Mouse (Mus musculus): Measurements from ENCODE around the gene Lrrc9. TPM values are rescaled to one million over a fixed set of nuclear protein-coding genes. Genes with fewer than 3 reads are reported as not detected.

The Lrrc9 gene
- total and polyA plus RNA-seq, 3 experiments: not detected

DNA sequence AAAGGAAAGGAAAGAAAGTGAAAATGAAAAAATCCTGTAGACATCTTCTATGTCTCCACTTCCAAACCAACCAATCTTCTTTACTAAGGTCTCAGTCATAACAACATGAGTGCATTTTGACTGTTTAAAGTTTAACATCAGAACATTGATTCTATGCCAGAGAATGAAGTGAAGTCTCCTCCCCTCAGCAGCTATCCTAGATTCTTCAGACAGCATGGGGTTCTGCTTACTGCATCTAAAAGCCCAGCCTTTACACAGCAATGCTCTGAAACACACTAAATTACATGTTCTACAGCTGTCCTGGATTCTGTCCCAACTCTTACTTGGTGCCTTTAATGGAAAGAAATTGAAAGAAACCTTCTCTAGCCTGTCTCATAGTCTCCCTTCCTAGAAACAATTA, 43.2 kb downstream of the Lrrc9 start:
- H3K36me3 ChIP-seq (ENCODE audit: control insufficient read depth in 1 of 2, insufficient read depth in 2 of 2, low read length in 2 of 2): no peaks in the 10 kb centered on the region
- H3K4me1 ChIP-seq (ENCODE audit: control insufficient read depth in 1 of 2, insufficient read depth in 2 of 2, low read length in 2 of 2): no peaks in the 10 kb centered on the region
- H3K9me3 ChIP-seq (replicated peaks; ENCODE audit: insufficient read depth, low read length): no peaks in the 10 kb centered on the region
- H3K27me3 ChIP-seq (ENCODE audit: control insufficient read depth in 1 of 2, insufficient read depth in 2 of 2, low read length in 2 of 2): peaks cover 0 to 4% of the 10 kb centered on the region in 2 experiments; a peak in 2 of 4 replicates
- DNase-seq (ENCODE audit: low read depth, low spot score): no peak
- H3K79me2 ChIP-seq (ENCODE audit: control insufficient read depth, insufficient read depth, low read length, poor library complexity): no peaks in the 10 kb centered on the region
- no peak overlapping the region for H3K4me3 ChIP-seq (ENCODE audit: control insufficient read depth in 1 of 2, insufficient read depth in 1 of 2, low read depth in 2 of 2, low read length in 2 of 2)
- no peak overlapping the region for H3K9ac ChIP-seq (ENCODE audit: control insufficient read depth, low read depth, low read length, poor library complexity, severe bottlenecking)
- no peak for TF ChIP-seq RAD21 (IDR thresholded peaks at IDR 0.05; ENCODE audit: low read depth, low read length)
- TF ChIP-seq TCF12 (IDR thresholded peaks at IDR 0.05; ENCODE audit: low read depth, low read length): no peak
- TF ChIP-seq JUND (IDR thresholded peaks at IDR 0.05; ENCODE audit: low read depth, low read length): no peak
- TF ChIP-seq BHLHE40 (IDR thresholded peaks at IDR 0.05; ENCODE audit: borderline replicate concordance, low read depth, low read length): no peak
- no peak for TF ChIP-seq CHD1 (IDR thresholded peaks at IDR 0.05; ENCODE audit: low read depth, low read length)
- no peak for TF ChIP-seq POLR2A (IDR thresholded peaks at IDR 0.05; ENCODE audit: control insufficient read depth in 1 of 2, insufficient read depth in 1 of 2, low read depth in 1 of 2, low read length in 2 of 2, poor library complexity in 1 of 2)
- TF ChIP-seq MYC (IDR thresholded peaks at IDR 0.05; ENCODE audit: low read depth, low read length): no peak
- no peak for TF ChIP-seq HCFC1 (IDR thresholded peaks at IDR 0.05; ENCODE audit: low read depth, low read length)
- TF ChIP-seq POLR2AphosphoS5 (IDR thresholded peaks at IDR 0.05; ENCODE audit: borderline replicate concordance, low read depth, low read length): no peak
- no peak for TF ChIP-seq ELF1 (IDR thresholded peaks at IDR 0.05; ENCODE audit: low read depth, low read length)
- H3K27ac ChIP-seq (ENCODE audit: control insufficient read depth, low read depth, low read length): no peak overlapping the region

DNA sequence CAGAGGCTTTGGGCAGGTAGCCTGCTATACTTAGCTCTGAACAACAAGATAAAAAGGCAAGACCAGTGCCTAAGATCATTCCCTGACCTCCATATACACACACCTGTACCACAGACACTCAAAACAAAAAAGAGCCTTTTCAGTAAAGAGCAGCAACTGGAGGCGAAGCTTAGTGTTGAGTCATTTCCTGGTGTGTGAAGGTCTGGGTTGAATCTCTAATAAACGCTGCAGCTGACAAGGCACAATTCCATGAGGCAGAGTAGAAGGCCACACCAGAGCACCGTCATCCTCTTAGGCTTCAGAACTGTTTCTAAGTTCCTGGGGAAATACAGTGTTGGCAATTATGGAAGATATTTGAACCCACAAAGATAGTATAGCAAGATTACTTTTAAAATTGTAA, 45.8 kb downstream of the Lrrc9 start:
- H3K36me3 ChIP-seq (ENCODE audit: control insufficient read depth in 1 of 2, insufficient read depth in 2 of 2, low read length in 2 of 2): no peaks in the 10 kb centered on the region
- no peak for DNase-seq (ENCODE audit: low read depth, low spot score)
- no peak overlapping the region for H3K9ac ChIP-seq (ENCODE audit: control insufficient read depth, low read depth, low read length, poor library complexity, severe bottlenecking)
- no peaks in the 10 kb centered on the region for H3K9me3 ChIP-seq (replicated peaks; ENCODE audit: insufficient read depth, low read length)
- no peaks in the 10 kb centered on the region for H3K27me3 ChIP-seq (ENCODE audit: control insufficient read depth in 1 of 2, insufficient read depth in 2 of 2, low read length in 2 of 2)
- no peak overlapping the region for H3K27ac ChIP-seq (ENCODE audit: control insufficient read depth, low read depth, low read length)
- no peaks in the 10 kb centered on the region for H3K4me1 ChIP-seq (ENCODE audit: control insufficient read depth in 1 of 2, insufficient read depth in 2 of 2, low read length in 2 of 2)
- TF ChIP-seq MAFK (IDR thresholded peaks at IDR 0.05; ENCODE audit: borderline replicate concordance, low read depth, low read length): no peak
- TF ChIP-seq BHLHE40 (IDR thresholded peaks at IDR 0.05; ENCODE audit: borderline replicate concordance, low read depth, low read length): no peak
- no peak for TF ChIP-seq MYC (IDR thresholded peaks at IDR 0.05; ENCODE audit: low read depth, low read length)
- no peak for TF ChIP-seq JUND (IDR thresholded peaks at IDR 0.05; ENCODE audit: low read depth, low read length)
- TF ChIP-seq MAZ (IDR thresholded peaks at IDR 0.05; ENCODE audit: low read depth, low read length): no peak
- no peak for TF ChIP-seq MXI1 (IDR thresholded peaks at IDR 0.05; ENCODE audit: low read depth, low read length)
- TF ChIP-seq SMC3 (IDR thresholded peaks at IDR 0.05; ENCODE audit: low read depth, low read length): no peak
- TF ChIP-seq USF1 (IDR thresholded peaks at IDR 0.05; ENCODE audit: low read depth, low read length): no peak
- no peak for TF ChIP-seq GABPA (IDR thresholded peaks at IDR 0.05; ENCODE audit: low read depth, low read length)
- no peaks in the 10 kb centered on the region for H3K79me2 ChIP-seq (ENCODE audit: control insufficient read depth, insufficient read depth, low read length, poor library complexity)
- no peak overlapping the region for H3K4me3 ChIP-seq (ENCODE audit: control insufficient read depth in 1 of 2, insufficient read depth in 1 of 2, low read depth in 2 of 2, low read length in 2 of 2)
